Mouse (Mus musculus): ENCODE data around the gene Azin2. TPM values are rescaled to one million over a fixed set of nuclear protein-coding genes. Genes with fewer than 3 reads are reported as not detected.

Azin2 gene
- total and polyA plus RNA-seq, 3 experiments: 0.39 to 2.3 TPM; not detected in 1

DNA sequence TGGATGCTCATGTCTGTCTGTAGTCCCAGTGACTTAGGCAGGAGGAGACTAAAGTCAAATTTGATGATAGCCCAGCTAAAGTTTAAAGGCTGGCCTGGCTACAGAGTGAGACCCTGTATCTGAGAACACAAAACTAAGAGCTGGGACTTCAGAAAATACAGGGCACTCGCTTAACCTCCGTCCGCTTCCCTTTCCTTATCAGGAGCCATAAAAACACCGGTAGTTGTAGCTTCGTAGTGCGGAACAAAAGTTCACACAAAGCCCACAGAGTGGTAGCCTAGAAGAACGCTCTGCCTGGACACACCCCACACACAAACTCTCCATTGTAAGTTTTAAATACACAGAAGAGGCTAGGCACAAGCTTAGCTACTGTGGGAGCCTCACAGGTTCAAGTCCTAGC, 33.0 kb upstream of the Azin2 start (continued):
- TF ChIP-seq ZC3H11A (IDR thresholded peaks at IDR 0.05; ENCODE audit: low read depth, low read length) (no peak), MXI1 (IDR thresholded peaks at IDR 0.05; ENCODE audit: low read depth, low read length) (no peak), MAZ (IDR thresholded peaks at IDR 0.05; ENCODE audit: low read depth, low read length) (no peak), EP300 (IDR thresholded peaks at IDR 0.05; ENCODE audit: low read depth in 1 of 2, low read length in 2 of 2) (0 out of 4 replicates have a peak, but pooled peaks of 1 of the 2 experiments have one; percentile 29), MYC (IDR thresholded peaks at IDR 0.05; ENCODE audit: low read depth, low read length) (no peak), MAX (IDR thresholded peaks at IDR 0.05; ENCODE audit: low read length) (no peak), CHD1 (IDR thresholded peaks at IDR 0.05; ENCODE audit: low read depth, low read length) (no peak), CHD2 (IDR thresholded peaks at IDR 0.05; ENCODE audit: low read length) (no peak), GATA1 (IDR thresholded peaks at IDR 0.05; ENCODE audit: low read depth, low read length) (peak; percentile 76), TBP (IDR thresholded peaks at IDR 0.05; ENCODE audit: low read depth, low read length) (peak; percentile 91), ETS1 (IDR thresholded peaks at IDR 0.05; ENCODE audit: low read depth, low read length) (0 out of 2 replicates have a peak, but pooled peaks have one; percentile 27), E2F4 (IDR thresholded peaks at IDR 0.05; ENCODE audit: borderline replicate concordance, low read depth, low read length) (no peak), ZKSCAN1 (IDR thresholded peaks at IDR 0.05; ENCODE audit: low read depth, low read length) (no peak), RAD21 (IDR thresholded peaks at IDR 0.05; ENCODE audit: low read depth, low read length) (no peak), NELFE (IDR thresholded peaks at IDR 0.05; ENCODE audit: low read depth, low read length) (no peak), POLR2A (IDR thresholded peaks at IDR 0.05; ENCODE audit: control insufficient read depth in 1 of 2, insufficient read depth in 1 of 2, low read depth in 1 of 2, low read length in 2 of 2, poor library complexity in 1 of 2) (no peak)

DNA sequence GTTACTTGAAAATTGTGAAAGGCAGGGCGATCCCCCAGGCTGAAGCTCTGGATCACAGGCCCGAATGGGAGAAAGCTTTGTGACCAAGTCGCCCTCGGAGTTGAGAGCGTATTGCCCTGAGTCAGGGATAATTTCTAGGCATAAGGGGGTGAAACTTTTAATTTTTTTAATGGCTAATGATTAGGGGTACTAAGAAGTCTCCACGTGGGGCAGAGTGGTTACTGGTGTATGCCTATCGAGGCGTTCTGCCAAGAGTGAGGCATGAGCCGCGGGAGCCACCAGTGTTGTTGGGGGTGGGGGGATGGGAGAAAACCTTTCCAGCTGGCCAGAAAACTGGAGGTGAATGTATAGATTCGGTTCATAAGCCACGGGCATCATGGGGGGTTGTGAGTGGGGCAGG, 31.4 kb upstream of the Azin2 start:
- peak; percentile 75 for DNase-seq (ENCODE audit: low read depth, low spot score)

More for the DNA sequence above, 31.4 kb upstream of the Azin2 start:
- peak overlapping the region; percentile 82 for H3K27ac ChIP-seq (ENCODE audit: control insufficient read depth, low read depth, low read length)
- TF ChIP-seq MEF2A (IDR thresholded peaks at IDR 0.05; ENCODE audit: extremely low read depth, insufficient replicate concordance, low read depth, low read length, poor library complexity, severe bottlenecking) (no peak), MXI1 (IDR thresholded peaks at IDR 0.05; ENCODE audit: low read depth, low read length) (peak; percentile 96), ZMIZ1 (IDR thresholded peaks at IDR 0.05; ENCODE audit: low read depth, low read length) (no peak), SIN3A (IDR thresholded peaks at IDR 0.05; ENCODE audit: low read length) (peak; percentile 63), MAX (IDR thresholded peaks at IDR 0.05; ENCODE audit: low read length) (peak; percentile 80), USF1 (IDR thresholded peaks at IDR 0.05; ENCODE audit: low read depth, low read length) (peak; percentile 40; the same call in 1 of the 2 replicates), MYC (IDR thresholded peaks at IDR 0.05; ENCODE audit: low read depth, low read length) (peak; percentile 82; the same call in 1 of the 2 replicates), CHD1 (IDR thresholded peaks at IDR 0.05; ENCODE audit: low read depth, low read length) (no peak)
- peaks cover 48% of the 10 kb centered on the region for H3K79me2 ChIP-seq (ENCODE audit: control insufficient read depth, insufficient read depth, low read length, poor library complexity)
- H3K9ac ChIP-seq (ENCODE audit: control insufficient read depth, low read depth, low read length, poor library complexity, severe bottlenecking): peak overlapping the region; percentile 92
- H3K9me3 ChIP-seq (replicated peaks; ENCODE audit: insufficient read depth, low read length): no peaks in the 10 kb centered on the region
- H3K4me3 ChIP-seq (ENCODE audit: control insufficient read depth in 1 of 2, insufficient read depth in 1 of 2, low read depth in 2 of 2, low read length in 2 of 2): peak overlapping the region; percentile 59 to 88
- H3K4me1 ChIP-seq (ENCODE audit: control insufficient read depth in 1 of 2, insufficient read depth in 2 of 2, low read length in 2 of 2): peaks cover 3 to 35% of the 10 kb centered on the region in 2 experiments
- H3K27me3 ChIP-seq (ENCODE audit: control insufficient read depth in 1 of 2, insufficient read depth in 2 of 2, low read length in 2 of 2): no peaks in the 10 kb centered on the region
- H3K36me3 ChIP-seq (ENCODE audit: control insufficient read depth in 1 of 2, insufficient read depth in 2 of 2, low read length in 2 of 2): peaks cover 0 to 32% of the 10 kb centered on the region in 2 experiments; a peak in 3 of 4 replicates

Measured in MEL (cell line).